Mouse (Mus musculus) B cell, adult 67 days (primary cell): ENCODE data around the gene Cxcr5. TPM values are rescaled to one million over a fixed set of nuclear protein-coding genes. Genes with fewer than 3 reads are reported as not detected.

Experiments used
- total RNA-seq, 2 experiments: library from RNA; stranded (reverse); gene quantifications; 4 replicates each; pipeline ENCODE4 v1.2.4; 2023

Cxcr5 gene
- total RNA-seq: 100 to 1,000 TPM; 294 to 344 TPM

GRCm38 (mm10) chr9:44561597-44561996 is at the start of gene Cxcr5:
Cxcr5 (minus strand) TSS chr9:44561877.

DNA sequence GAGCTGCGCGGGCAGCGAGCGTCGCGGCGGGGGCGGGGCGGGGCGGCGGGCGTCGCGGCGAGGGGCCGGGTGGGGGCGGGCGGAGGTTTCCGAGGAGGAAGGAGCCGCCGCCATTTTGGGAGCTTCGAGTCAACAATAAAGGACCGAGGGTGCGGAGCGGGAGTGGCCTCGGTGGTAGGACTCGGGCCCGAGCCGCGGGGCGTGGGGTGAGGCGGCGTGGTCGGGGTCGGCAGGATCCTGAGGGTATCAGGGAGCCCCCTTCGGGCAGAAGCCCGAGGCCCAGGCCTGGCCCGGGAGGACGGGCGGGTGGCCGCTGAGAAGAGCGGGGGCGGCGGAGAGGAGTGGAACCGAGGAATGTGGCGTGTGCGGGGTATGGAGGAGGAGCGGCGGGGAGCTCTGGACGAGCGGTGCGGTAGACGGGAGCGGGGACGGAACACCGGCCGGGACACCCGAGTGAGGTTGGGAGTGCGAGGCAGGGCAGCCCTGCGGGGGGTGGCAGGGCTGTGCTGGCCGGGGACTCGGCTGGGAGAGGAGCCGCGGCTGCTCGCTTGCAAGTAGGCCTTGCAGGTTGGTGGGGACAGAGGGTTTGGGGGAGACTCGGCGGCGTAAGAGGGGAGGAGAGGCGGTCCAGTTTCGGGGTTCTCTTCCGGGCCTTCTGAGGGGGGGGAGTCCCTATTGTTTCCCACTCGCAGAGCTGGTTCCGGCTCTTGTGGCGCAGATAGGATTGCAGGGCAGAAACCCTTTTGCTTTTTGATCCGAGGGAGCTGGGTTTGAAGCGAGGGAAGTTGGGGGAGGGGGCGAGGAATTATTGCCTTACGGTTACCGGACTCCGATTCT is 43.3 kb upstream of the Cxcr5 start, which contains the start of gene Ddx6:
Ddx6 (plus strand) TSS at position 114 of the 837 bp plus-strand sequence.

DNA sequence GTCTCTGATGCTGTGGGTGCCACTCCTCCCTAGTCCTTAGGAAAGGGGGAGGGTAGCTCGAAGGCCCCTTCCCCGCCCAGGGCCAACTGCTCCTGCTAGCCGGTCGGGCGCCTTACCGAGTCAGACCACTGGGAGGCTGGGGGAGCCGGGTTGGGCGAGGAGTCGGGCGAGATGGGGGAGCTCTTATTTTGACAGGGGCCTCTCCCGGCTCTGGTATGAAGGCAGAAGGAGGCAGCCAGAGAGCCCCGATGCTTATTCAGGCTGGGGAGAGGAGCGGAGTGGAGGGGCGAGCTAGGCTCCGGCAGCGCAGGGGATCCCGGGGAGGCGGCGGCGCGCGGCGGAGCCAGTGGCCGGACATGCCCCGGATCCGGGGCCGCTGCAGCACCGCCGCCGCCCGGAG is 79.1 kb downstream of the Cxcr5 start, which contains the start of gene Bcl9l:
Bcl9l (plus strand) TSS at position 274 of the 400 bp plus-strand sequence.

Other genes starting within 250 kb of the Cxcr5 start
- 10 to 100 TPM; 19.9 to 22.5 TPM for gene C2cd2l, start 241.6 kb downstream of the Cxcr5 start, total RNA-seq
- 10 to 100 TPM; 10.5 to 11.6 TPM for gene Dpagt1, start 235.9 kb downstream of the Cxcr5 start, total RNA-seq
- 10 to 100 TPM; 38.2 to 42.1 TPM for gene H2afx, start 227.2 kb downstream of the Cxcr5 start, total RNA-seq
- gene Hmbs, start 217.6 kb downstream of the Cxcr5 start, total RNA-seq: 10 to 100 TPM; 22.0 to 24.0 TPM
- 10 to 100 TPM; 65.8 to 68.3 TPM for gene Vps11, start 200.2 kb downstream of the Cxcr5 start, total RNA-seq
- 10 to 100 TPM; 88.3 to 93.5 TPM for gene Hyou1, start 182.4 kb downstream of the Cxcr5 start, total RNA-seq
- 10 to 100 TPM; 22.9 to 26.0 TPM for gene Slc37a4, start 165.0 kb downstream of the Cxcr5 start, total RNA-seq
- gene Rps25, start 154.7 kb downstream of the Cxcr5 start, total RNA-seq: 1,000 to 10,000 TPM; 2,410 to 2,500 TPM
- gene Trappc4, start 154.3 kb downstream of the Cxcr5 start, total RNA-seq: 10 to 100 TPM; 64.2 to 64.3 TPM
- gene Ccdc84, start 143.3 kb downstream of the Cxcr5 start, total RNA-seq: 10 to 100 TPM; 49.3 to 53.9 TPM
- gene Foxr1, start 120.7 kb downstream of the Cxcr5 start, total RNA-seq: not detected
- not detected for gene Upk2, start 106.9 kb downstream of the Cxcr5 start, total RNA-seq
- gene Bcl9l, start 79.1 kb downstream of the Cxcr5 start, total RNA-seq: 100 to 1,000 TPM in 1 of 2 experiments, 10 to 100 TPM in 1; 95.2 to 106 TPM
- gene Ddx6, start 43.0 kb upstream of the Cxcr5 start, total RNA-seq: 100 to 1,000 TPM; 309 to 312 TPM
- not detected for gene Treh, start 111.4 kb upstream of the Cxcr5 start, total RNA-seq
- gene Phldb1, start 173.3 kb upstream of the Cxcr5 start, total RNA-seq: under 1 TPM in 1 of 2 experiments, not detected in 1; 0.49 TPM
- 100 to 1,000 TPM; 130 to 137 TPM for gene Arcn1, start 206.0 kb upstream of the Cxcr5 start, total RNA-seq
- gene Ift46, start 206.0 kb upstream of the Cxcr5 start, total RNA-seq: 10 to 100 TPM; 56.9 to 65.4 TPM
- under 1 TPM; 0.81 to 0.92 TPM for gene Tmem25, start 237.4 kb upstream of the Cxcr5 start, total RNA-seq
- gene Ttc36, start 241.2 kb upstream of the Cxcr5 start, total RNA-seq: 1 to 10 TPM; 4.9 to 5.5 TPM